Mouse (Mus musculus) heart, adult 18-20 months (tissue): ENCODE measurements around the gene Dis3l. TPM values are rescaled to one million over a fixed set of nuclear protein-coding genes. Genes with fewer than 3 reads are reported as not detected.

Experiments
- DNase-seq, 2 experiments: peaks; one replicate each; pipeline ENCODE4 v3.0.0; 2021 to 2022; ENCODE audit warnings: mixed read lengths in 1 of 2
- total RNA-seq, 2 experiments: library from RNA; stranded (reverse); gene quantifications; 2 replicates each; pipeline ENCODE4 v1.2.3; 2021

The Dis3l gene
- total RNA-seq, 2 experiments from 2014 or later = 25.0 to 30.6 TPM

GRCm38 (mm10) chr9:64259906-64260305, 81.2 kb downstream of the Dis3l start:
- DNase-seq = no peak

Other genes starting within 250 kb of the Dis3l start
- not detected for gene Lctl, start 224.1 kb downstream of the Dis3l start, total RNA-seq
- under 1 TPM; 0.64 to 0.99 TPM for gene Zwilch, start 168.2 kb downstream of the Dis3l start, total RNA-seq
- gene Rpl4, start 167.9 kb downstream of the Dis3l start, total RNA-seq = 100 to 1,000 TPM; 464 to 493 TPM
- gene Snapc5, start 162.0 kb downstream of the Dis3l start, total RNA-seq = 10 to 100 TPM; 20.2 to 23.9 TPM
- 1 to 10 TPM; 3.0 to 3.5 TPM for gene Uchl4, start 106.1 kb downstream of the Dis3l start, total RNA-seq
- 10 to 100 TPM; 50.1 to 51.8 TPM for gene Map2k1, start 87.7 kb downstream of the Dis3l start, total RNA-seq
- 10 to 100 TPM in 1 of 2 experiments, 1 to 10 TPM in 1; 9.6 to 12.3 TPM for gene Tipin, start 59.7 kb downstream of the Dis3l start, total RNA-seq
- 1 to 10 TPM; 1.2 to 1.6 TPM for gene Megf11, start 44.3 kb upstream of the Dis3l start, total RNA-seq